Mouse (Mus musculus) layer of hippocampus, adult 18-20 months (tissue): ENCODE measurements around the gene Farsa. TPM values are rescaled to one million over a fixed set of nuclear protein-coding genes. Genes with fewer than 3 reads are reported as not detected.
A peak's percentile ranks its signal among the peaks of the same experiment; 100 is the strongest.
"Not testable (repeated sequence)": the region's sequence is repeated elsewhere in the genome, so short reads cannot be mapped to it uniquely, and the experiment has no call there.

Source experiments
- DNase-seq, 2 experiments: peaks; one replicate each; pipeline ENCODE4 v3.0.0; 2022; ENCODE audit warnings: low spot score in 2 of 2
- long read RNA-seq: library from polyadenylated mRNA; stranded (forward); transcript quantifications from one replicate; pipeline ENCODE4 v2.0.0, GENCODE M21; 2021
- total RNA-seq, 2 experiments: library from RNA; stranded (reverse); gene quantifications; 2 replicates each; pipeline ENCODE4 v1.2.3; 2021

The Farsa gene
- 10 to 100 TPM; 48.8 to 50.1 TPM for total RNA-seq
- long read RNA-seq, transcript Farsa-201 (13 exons, 1,826 nt): major isoform, 23 of 38 reads
- long read RNA-seq, partial matches to known transcripts: 2 of 38 reads
- long read RNA-seq, other reads (novel, unspliced or antisense): 10 of 38 reads

GRCm38 (mm10) chr8:84856864-84857441 is at the start of gene Farsa:
Gene Farsa, plus strand, starts transcription at chr8:84856989.
- peak; percentile 89 to 97 for DNase-seq

DNA sequence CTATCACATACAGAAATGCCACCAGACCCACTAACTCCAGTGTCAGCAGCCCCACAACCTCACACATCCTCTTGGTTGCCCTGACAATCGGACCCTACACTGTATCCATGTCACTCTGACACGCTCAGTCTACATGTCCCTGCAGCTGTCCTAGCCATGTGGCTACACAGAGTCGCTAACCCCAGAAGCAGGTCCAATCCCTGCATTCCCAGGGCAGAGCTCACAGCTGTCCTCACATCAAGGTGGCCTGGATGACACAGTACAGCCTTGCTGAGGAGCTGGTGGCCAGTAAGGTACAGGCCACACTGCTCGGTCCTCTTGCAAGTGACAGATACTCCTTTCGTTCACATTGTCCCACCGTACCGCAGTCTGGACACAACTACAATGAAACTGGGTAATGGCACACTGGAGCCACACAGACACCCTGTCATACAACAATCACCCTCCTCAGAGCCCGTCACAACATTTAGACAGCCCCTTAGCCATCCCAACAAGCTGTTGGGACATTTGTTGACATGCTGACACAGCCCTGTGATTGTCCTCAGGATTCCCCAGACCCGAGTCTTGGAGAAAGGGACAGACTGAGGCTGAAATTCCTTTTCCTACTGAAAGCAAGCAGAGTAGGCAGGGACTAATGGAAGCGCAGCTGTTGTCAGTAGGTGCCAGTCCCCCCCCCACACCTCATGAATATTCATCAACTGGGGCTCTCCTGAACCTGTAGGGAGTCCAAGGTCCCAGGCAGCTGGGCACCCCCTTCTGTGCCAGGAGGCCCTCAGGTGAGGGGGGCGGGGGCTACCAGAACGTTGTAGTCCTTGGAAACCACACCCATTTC is 47.5 kb upstream of the Farsa start:
- DNase-seq: no peak

DNA sequence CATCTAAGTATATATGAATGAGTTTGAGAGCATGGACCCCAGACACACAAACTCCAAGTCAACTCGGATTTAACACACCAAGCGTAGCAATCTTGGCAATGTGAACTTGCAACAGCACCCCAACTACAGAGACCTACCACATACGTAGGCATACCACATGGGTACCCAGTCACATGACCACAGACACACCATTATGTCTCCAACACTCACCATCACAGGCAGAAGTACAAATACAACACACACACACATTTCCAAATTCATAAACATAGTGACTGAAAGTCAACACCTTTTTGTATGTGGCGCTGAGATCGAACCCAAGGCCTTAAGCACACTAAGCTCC is 46.9 kb upstream of the Farsa start:
- DNase-seq: no peak

- peak; percentile 95 to 99 for DNase-seq
These were observed 45.9 kb upstream of the Farsa start for GRCm38 (mm10) chr8:84810896-84811295.

- DNase-seq: no peak
These were observed 45.5 kb upstream of the Farsa start for GRCm38 (mm10) chr8:84811303-84811702.

GRCm38 (mm10) chr8:84813059-84813458 is 43.7 kb upstream of the Farsa start:
- DNase-seq: peak in 1 of 2 experiments; percentile 92

- DNase-seq: no peak
These were observed 43.0 kb upstream of the Farsa start for GRCm38 (mm10) chr8:84813830-84814229.

DNA sequence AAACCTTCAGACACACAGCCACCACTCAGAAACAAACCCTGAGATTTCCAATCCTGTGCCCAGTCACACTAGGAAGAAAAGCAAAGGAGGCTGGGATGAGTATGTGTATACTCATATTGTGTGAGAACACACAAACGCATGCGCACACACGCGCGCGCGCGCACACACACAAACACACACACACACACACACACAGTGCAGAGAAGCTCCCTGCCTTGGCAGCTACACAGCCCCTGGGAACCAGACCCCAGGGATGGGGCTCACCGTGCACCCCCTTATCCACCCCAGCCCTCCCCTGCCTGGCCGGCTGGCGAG is 42.6 kb upstream of the Farsa start:
- DNase-seq: no peak

- DNase-seq: no peak
These were observed 42.0 kb upstream of the Farsa start for GRCm38 (mm10) chr8:84814555-84815441.

GRCm38 (mm10) chr8:84815547-84815946 is 41.2 kb upstream of the Farsa start:
- peak; percentile 91 to 98 for DNase-seq

DNA sequence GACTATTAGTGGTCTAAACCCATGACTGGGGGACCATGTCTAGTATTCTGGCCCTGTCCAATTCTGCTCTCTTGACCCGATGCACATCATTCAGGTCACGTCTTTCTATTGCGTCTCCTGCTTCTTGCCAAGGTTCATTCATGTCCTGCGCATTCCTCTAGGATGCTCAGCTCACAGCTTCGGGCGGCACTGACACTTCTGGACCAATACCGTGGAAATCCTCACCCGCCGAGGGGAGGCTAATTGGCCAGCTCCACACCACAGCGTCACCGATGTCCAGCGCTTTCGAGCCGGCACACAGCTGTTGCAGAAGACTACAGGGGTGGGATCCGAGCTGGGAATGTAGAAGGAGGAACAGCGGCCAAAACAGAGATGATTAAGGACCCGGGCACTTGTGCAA is 40.7 kb upstream of the Farsa start:
- no peak for DNase-seq

DNA sequence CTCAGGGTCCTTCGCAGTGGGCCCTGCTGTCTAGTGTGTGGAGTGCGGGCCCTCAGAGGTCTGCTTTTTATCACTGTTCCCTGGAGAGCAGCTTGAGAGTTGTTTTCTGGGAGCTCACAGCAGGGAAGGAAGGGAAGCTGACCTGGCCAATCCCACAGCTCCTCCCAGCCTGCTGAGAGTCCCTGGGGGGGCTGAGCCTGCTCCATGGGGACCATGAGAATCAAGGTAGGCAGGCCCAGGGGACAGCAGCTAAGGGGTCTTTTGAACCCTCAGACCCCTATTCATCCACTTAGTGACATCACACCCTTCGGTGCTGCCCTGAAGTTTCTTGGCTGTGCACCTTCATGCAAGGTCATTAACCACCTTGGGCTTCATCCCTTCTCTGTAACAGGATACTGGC is 34.1 kb upstream of the Farsa start, which contains the start of gene Dand5:
TSS of gene Dand5 (minus strand) at position 101 of the 400 bp plus-strand sequence.
- no peak for DNase-seq

DNA sequence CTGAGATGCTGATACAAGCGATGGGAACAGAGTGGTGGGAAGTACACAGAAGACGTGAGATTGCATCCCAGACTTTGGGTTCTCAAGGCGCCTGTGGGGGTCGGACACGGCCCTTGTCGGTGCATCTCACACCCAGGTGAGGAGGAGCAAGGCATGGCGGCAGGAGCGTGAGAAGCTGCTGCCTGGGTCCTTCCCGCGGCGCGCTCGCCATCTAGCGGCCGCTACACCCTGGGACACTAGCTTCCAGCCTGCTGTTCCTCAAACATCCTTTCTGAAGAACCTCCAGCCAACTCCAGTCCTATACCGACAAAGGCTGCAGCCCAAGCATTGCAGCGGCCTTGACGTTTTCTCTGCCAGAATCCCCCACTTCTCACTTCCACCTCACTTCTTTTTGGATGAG is 33.1 kb upstream of the Farsa start:
- no peak for DNase-seq

GRCm38 (mm10) chr8:84825636-84826035 is 31.2 kb upstream of the Farsa start:
- no peak for DNase-seq

- not testable (repeated sequence) for DNase-seq
These were observed 30.3 kb upstream of the Farsa start for GRCm38 (mm10) chr8:84826518-84826917.

DNA sequence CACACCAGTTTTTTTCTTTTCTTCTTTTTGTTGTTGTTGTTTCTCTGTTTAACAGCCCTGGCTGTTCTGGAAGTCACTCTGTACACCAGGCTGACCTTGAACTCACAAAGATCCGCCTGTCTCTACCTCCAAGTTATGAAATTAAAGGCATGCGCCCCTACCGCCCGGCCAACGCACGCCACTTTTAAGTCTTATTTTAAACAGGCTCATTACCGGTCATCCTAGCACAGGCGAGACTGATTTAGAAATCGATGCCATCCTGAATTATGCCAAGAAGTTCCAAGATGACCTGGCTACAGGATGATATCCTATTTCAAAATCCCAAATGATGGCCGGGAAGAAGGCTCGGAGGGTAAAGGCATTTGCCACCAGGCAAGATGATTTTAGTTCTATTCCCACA is 25.3 kb upstream of the Farsa start, which contains the start of gene Gadd45gip1:
TSS of gene Gadd45gip1 (plus strand) at position 33 of the 400 bp plus-strand sequence.
- DNase-seq: no peak

- DNase-seq: peak; percentile 45 to 81
These were observed 24.6 kb upstream of the Farsa start for GRCm38 (mm10) chr8:84832034-84832717.

DNA sequence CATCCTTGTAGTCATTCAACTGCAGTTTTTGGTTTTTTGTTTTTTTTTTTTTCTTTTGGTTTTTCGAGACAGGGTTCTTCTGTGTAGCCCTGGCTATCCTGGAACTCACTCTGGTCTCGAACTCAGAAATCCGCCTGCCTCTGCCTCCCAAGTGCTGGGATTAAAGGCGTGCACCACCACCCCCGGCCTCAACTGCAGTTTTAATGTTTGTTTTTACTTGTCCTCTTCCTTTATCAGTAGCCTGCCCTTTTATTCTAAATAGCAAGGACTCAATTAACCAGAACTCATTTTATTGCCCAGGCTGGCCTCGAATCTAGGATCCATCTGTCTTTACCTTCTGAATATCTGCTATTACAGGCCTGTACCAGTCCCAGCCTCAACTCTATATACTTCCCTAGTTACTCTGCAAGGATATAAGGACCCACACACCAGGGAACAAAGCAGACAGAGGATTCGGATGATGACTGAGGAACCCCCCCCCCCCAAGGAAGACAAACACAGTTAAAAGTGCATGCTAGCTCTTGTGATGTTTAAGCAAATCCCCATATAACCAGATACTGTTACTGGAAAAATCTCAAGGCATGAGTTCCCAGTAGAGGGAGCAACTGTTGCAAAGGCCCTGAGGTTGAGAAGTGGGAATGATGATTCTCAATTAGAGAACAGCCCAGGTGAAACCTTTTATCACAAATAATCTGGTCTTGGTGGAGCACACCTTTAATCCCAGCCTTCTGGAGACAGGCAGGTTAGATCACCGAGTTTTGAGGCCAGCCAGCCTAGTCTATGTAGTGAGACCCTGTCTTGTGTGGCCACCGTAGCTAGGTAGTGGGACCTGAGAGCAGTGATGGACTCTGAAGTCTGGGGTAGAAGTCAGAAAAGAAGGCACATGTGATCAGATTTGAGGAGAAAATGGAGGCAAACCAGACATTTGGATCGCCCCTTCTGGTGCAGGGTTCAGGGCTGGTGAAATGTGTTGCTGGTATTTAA is 23.7 kb upstream of the Farsa start:
- DNase-seq: no peak

DNA sequence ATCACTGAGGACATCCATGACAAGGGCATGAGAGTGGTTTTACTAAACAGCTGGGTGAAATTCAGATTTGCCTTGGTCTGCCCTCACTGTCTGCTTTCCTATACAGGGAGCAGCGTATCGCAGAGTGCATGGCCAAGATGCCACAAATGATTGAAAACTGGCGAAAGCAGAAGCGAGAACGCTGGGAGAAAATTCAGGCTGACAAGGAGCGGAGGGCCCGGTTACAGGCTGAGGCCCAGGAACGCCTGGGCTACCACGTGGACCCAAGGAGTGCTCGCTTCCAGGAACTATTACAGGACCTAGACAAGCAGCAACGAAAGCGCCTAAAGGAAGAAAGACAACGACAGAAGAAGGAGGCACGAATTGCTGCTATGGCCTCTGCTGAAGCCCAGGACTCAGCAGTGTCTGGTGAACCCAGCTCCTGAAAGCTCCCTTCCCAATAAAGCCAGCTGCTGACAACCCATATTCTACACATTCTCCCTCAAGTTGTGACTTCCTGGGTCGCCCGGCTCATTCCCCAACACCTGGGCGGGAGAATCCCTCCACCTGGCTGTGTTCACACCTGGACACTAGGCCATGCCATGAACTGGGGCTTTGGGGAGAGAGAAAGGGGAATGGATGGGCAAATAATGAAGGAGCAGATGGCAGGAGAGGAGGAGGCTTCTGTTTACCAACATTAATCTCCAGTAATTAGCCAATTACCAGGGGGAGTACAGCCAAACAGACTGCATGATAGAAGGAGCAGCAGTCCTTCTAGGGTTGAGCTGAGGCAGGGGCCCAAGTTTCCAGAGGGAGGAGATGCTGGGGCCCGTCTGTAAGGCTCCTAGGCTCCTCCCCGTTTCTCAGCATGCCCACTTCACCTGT is 22.6 kb upstream of the Farsa start:
- peak in 1 of 2 experiments; percentile 30 for DNase-seq
